Mouse (Mus musculus) urinary bladder, postnatal 36 days (tissue): Measurements from ENCODE around the gene Atxn7l3.

Experiments used
- DNase-seq, 2 experiments: peaks; one replicate each; pipeline ENCODE4 v3.0.0; 2022; ENCODE audit warnings: low spot score in 2 of 2, mixed read lengths in 1 of 2

Atxn7l3 gene

GRCm38 (mm10) chr11:102318576-102319409 is 22.4 kb upstream of the Atxn7l3 start:
- peak; percentile 45 to 56 for DNase-seq

- peak; percentile 63 to 67 for DNase-seq
These were observed 21.6 kb upstream of the Atxn7l3 start for GRCm38 (mm10) chr11:102317901-102318575.

- DNase-seq: peak; percentile 26 to 48
These were observed 21.0 kb upstream of the Atxn7l3 start for GRCm38 (mm10) chr11:102317298-102317900.

GRCm38 (mm10) chr11:102316572-102317297 is 20.3 kb upstream of the Atxn7l3 start:
- peak; percentile 86 to 91 for DNase-seq

- no peak for DNase-seq
These were observed 19.5 kb upstream of the Atxn7l3 start for GRCm38 (mm10) chr11:102315690-102316571.

GRCm38 (mm10) chr11:102314321-102314720 is 17.9 kb upstream of the Atxn7l3 start:
- DNase-seq: no peak

- no peak for DNase-seq
These were observed 16.2 kb upstream of the Atxn7l3 start for GRCm38 (mm10) chr11:102312586-102312985.

GRCm38 (mm10) chr11:102311966-102312365 is 15.5 kb upstream of the Atxn7l3 start:
- DNase-seq: no peak

- DNase-seq: no peak
These were observed 14.6 kb upstream of the Atxn7l3 start for GRCm38 (mm10) chr11:102310768-102311695.

GRCm38 (mm10) chr11:102309821-102310617 is 13.6 kb upstream of the Atxn7l3 start:
- no peak for DNase-seq

- DNase-seq: peak; percentile 95 to 97
These were observed 12.5 kb upstream of the Atxn7l3 start for GRCm38 (mm10) chr11:102308979-102309378.

- DNase-seq: no peak
These were observed 11.7 kb upstream of the Atxn7l3 start for GRCm38 (mm10) chr11:102308104-102308503.

- DNase-seq: no peak
These were observed 8.9 kb upstream of the Atxn7l3 start for GRCm38 (mm10) chr11:102305359-102305758.

- no peak for DNase-seq
These were observed 7.7 kb upstream of the Atxn7l3 start for GRCm38 (mm10) chr11:102304141-102304540.

- DNase-seq: no peak
These were observed 3.4 kb upstream of the Atxn7l3 start for GRCm38 (mm10) chr11:102299839-102300238.

- no peak for DNase-seq
These were observed 1.4 kb upstream of the Atxn7l3 start for GRCm38 (mm10) chr11:102297577-102298556.

GRCm38 (mm10) chr11:102295598-102296471 is 596 bp downstream of the Atxn7l3 start:
- peak; percentile 39 to 40 for DNase-seq
